Mouse (Mus musculus): ENCODE measurements around the gene Gfi1b.

Gene Gfi1b

DNA sequence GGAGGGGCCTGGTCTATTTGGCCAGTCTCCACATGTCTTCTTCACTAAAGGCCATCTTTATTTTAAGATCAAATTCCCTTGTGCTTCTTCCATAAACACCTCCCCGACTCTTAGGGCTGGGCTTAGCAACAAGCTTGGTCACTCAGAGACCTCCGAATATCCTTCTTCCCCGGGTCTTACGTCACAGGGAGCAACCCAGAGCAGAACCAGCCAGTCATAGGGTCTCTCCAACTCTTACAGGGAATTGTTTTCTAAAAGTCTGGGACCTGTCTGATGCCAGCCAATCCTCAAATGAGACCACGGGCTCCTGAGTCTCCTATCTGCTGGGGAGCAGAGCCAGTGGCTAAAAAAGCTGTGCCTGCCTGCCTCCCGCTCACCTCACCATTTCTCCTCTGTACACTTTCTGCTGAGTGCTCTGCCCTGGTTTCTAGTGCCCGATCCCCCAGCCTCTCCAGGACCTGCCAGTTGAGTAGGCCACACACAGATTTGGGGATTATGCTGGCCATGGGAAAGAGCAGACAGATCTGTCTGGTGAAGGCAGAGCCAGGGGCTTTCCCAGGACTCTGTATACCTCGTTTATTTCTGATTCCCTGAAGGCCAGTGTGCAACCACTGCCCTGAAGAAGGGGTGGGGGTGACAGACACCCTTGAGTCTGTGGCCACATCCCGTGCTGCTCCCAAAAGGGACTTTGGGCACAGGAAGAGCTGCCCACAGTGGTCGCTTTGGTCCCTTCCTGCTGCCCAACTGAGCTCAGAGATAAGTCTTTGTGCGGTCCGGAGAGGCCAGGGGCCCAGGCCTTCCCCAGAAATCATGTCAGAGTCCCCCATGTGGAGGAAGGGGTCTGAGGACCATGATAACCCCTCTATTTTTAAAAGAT is 22.9 kb downstream of the Gfi1b start:
- DNase-seq (ENCODE audit: extremely low spot score) = no peak

DNA sequence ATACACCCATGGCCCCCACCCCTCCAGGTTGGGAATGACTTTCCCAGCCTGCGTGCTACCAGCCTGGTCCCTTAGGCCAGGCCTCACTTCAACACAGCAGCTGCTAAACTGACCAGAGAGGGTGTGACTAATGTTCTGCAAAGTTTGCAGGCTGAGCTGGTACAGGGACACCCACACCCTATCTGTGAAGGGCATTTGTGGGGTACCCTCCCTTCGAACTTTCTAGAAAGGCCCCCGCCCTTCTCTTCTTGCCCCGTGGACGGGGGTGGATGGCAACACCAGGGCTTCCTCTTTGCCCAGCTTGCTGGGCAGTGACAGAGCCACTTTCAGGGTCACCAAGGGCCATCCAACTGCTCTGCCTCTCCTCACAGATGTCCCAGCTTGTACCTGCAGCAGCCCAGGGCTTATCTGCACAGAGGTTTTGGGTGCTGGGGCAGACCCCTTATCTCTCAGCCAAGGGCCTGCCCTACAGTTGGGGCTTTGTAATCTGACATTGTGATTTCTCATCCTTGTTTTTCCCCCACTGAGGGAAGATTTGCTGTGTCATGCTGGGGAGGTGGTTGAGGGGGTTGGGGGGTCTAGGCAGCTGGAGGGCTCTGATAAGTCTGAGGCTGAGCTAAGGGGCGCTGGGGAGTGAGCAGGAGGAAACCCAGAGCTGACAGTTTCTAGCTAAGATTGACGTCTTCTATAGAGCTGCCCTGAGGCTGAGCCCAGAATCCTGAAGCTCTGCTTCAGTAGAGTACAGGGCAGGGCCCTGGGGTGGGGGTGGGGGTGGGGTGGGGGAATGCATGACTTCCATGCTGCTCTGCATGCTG is 23.8 kb downstream of the Gfi1b start:
- no peak for DNase-seq (ENCODE audit: extremely low spot score)

DNA sequence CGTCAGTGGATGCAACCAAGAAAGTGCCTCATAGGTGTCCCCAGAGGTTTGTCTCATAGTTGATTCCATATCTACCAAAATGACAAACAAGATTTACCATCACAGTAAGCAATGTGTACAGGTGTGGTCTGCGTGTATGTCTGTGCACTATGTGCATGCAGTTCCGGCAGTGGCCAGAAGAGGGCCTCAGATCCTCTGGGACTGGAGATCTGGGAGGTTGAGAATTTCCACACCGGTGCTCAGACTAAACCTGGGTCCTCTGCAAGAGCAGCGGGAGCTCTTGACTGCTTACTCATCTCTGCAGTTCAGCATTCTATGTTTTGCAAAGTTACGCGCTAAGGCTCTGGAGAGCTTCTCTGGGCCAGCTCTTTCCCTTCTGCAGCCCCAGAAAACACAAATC is 24.8 kb downstream of the Gfi1b start:
- no peak for DNase-seq (ENCODE audit: extremely low spot score)

DNA sequence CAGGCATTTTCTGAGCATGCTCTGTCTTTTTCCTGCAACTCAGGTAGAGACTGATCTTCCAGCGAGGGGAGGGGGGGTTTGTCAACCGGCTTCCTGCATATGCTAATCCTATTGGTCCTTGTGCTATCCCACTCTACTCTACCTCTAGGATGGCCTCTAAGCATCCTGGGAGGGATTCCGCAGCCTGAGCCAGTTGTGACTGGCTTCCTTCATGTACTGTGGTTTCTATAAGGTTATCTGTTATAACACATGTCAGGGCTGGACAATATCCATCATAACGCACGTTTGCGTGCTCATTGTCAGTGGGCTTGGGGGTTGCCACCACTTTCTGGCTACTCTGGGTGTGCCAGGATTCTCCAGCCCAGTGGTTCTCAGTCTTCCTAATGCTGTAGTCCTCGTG is 25.8 kb downstream of the Gfi1b start:
- no peak for DNase-seq (ENCODE audit: extremely low spot score)

DNA sequence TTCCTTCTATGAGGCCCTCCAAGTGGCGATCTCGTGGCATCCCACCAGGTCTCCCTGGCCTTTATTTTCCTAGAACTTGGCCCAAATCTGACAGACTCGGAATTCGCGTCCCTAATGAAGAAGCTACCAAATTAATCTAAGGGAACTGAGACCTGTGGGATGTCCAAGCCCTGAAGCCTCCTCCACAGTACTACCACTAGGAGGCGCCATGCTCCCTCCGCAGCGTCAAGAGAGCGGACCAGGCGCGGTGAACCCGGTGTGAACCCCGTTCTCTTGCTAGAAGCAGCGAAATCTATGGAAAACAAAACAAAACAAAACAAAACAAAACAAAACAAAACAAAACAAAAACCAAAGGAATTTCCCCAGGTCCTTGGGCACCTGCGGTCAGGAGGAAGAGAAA is 29.0 kb downstream of the Gfi1b start:
- peak; percentile 63 for DNase-seq (ENCODE audit: extremely low spot score)

DNA sequence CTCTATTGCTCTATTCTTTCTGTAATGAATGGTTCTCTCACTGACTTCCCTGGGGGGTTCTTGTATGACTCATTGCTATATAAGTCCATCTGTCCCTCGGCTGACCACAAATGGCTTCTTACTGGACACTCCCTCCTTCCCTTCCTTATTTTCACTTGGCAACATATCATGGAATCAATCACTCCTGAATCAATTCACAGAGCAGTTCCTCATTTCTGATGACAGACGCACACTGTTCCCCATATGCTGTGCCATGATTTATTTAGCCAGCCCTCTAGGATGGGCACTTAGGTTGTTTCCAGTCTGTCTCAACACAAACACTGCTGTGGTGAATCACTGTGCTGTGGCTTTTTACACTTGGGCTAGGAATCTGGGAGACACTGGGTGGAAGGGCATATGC is 30.3 kb downstream of the Gfi1b start:
- no peak for DNase-seq (ENCODE audit: extremely low spot score)

DNA sequence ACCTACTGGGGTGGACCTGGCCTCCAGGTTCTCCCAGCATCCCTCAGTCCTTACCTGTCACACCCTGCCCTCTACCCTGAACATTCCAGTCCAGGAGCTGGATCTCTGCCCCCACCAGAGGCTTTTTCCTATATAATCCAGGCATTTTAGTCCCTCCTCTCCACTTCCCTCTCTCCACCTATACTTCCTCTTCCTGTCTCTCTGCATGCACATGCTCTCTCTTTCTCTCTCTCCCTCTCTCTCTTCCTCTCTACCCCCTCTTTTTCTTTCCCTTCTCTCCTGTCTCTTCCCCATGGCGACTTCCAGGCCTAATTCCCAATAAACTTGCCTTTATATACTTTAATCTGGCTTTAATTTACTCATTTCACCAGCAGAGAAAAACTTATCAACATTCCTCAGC is 33.2 kb downstream of the Gfi1b start:
- no peak for DNase-seq (ENCODE audit: extremely low spot score)

DNA sequence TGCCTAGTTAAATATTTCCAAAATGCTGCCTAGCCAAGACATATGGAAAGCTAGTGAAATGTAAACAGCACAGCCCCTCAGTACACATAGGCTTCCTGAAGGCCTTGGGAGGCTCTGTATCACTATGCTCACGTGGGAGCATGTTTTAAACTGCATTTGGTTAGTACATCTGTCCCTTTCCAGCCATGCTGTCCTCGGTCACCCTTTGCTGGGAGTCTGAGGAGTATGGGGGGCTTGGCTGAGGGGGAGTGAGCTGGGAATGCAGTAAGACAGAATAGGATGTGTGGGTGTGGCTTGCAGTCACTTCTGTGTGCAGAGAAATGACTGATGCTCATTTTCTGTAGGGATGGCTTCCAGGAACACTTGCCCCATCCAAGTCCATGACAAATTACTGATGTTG is 36.1 kb downstream of the Gfi1b start:
- no peak for DNase-seq (ENCODE audit: extremely low spot score)

DNA sequence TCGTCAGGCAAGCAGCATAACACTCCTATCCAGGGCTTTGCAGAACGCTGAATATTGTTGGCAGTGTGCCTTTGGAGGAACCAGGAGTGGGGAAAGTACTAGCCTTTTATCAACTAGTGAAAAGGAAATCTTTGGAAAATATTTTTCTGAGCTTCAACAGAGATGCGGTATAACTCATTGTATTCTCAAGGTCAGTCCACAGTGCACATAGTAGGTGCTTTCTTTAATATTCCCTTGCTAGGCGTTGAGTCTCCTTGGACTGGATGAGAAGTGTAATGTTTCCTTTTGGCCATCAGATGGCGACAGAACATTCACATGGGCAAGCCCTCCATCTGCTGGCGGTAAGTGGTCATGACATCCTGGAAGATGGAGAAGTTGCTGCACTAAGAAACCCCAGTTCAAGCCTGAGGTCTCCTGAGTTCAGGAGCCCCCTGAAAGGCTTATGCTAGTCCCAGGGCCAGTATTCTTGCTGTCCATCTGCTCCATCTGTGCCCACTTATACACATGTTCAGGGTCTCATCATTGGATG is 36.7 kb downstream of the Gfi1b start:
- peak; percentile 82 for DNase-seq (ENCODE audit: extremely low spot score)

DNA sequence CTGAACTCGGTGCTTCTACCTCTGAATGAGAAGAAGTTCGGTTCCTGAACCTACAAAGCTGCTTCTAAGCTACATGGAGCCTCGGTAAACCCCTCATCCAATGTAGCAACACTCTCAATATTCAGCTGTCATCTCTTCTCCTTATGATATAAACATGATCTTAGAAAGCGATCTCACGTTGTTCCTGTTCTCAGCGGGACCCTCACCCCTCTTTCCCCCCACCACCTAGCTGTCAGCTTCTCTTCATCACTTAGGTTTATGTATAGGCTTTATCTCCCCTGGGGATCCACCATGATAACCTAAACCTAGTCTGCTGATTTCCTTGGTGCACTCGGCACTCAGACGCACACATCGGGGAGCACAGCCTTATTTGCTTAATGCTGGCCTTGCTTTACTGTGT is 38.1 kb downstream of the Gfi1b start, which contains the start of gene Gtf3c5:
TSS of gene Gtf3c5 (minus strand) at position 101 of the 400 bp plus-strand sequence.
- no peak for DNase-seq (ENCODE audit: extremely low spot score)

DNA sequence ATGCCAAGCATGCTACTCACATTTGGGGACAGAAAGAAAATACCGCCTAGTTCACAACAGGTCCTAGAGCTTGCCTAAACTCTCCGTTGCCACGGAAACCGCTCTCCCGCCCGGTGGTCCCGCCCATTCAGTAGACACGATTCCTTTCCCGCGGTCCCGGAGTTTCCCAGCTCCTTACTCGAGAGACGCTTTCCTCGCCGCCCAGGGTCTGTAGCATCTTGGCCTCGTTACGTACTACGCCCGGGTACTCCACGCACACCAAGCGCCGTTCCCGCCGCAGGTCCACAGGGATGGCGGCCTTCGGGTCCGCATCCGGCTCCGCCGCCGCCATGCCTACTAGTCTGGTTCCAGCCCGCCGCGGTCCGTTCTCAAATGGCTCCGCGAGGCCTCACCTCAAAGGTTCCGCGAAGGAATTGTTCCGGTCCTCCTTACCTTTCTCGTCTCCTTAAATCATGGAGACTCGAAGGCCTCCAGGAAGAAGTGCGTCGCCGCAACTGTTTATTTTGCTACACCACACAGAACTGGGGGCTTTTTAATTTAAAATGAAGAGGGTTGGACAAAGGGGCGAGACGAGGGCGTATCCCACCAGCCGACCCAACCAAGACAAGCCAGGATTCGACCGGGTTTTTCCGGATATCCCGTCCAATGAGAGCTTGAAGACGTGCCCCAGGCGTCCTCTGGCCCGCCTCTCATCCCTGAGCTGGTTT is 39.0 kb downstream of the Gfi1b start:
- peak; percentile 92 for DNase-seq (ENCODE audit: extremely low spot score)

DNA sequence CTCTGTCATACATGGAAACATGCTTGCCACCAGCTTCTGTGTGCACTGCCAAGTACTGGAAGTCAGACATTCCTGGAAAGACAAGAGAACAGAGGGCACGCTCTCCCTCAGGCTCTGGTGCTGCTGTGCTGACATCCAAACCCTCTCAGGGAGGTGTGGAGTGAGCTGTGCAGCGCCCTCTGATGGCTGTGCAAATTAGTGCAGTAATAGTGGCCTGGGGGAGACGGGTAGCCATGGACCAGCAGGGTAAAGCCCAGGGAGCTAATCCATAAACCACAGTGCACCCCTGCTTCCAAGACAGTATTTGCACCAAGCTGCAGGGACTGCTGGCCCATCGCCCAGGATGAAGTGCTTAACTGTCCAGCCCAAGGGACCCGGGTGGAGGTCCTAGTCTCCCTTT is 43.8 kb downstream of the Gfi1b start:
- peak; percentile 15 for DNase-seq (ENCODE audit: extremely low spot score)

DNA sequence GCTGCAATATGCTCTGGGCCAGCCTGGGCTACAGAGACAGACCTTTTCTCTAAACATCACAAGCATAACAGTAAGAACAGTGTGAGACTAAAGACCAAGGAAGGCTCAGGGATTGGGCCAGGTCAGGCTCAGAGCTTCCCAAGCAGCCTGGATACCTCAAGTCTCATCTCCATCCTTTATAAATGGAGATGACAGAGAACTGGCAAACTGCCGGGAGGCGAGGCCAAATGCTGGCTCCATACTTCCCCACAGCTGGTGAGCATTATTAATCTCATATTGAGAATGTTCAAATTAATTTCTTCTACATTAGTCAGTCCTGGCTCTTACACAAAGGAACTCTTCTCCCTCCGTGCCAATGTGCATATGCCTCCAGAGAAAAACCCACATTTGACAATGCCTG is 45.0 kb downstream of the Gfi1b start:
- no peak for DNase-seq (ENCODE audit: extremely low spot score)

DNA sequence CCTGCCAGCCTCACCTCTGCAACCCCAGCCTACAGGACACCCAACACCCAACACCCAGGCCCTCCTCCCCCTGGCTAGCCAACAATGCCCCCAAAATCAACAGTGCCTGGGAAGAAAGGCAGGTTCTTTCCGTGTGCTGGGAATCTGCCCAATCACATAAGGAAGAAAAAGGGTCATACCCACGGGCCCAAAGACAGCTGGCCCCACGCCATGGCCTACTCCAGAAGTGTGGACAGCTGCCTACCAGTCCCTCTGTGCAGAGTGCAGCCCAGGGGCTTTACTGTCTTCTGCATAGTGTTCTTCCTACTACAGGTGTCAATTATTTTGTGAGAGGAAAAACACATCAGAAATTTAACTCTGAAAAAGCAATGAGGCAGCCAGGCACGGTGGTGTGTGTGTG is 46.4 kb downstream of the Gfi1b start:
- no peak for DNase-seq (ENCODE audit: extremely low spot score)

DNA sequence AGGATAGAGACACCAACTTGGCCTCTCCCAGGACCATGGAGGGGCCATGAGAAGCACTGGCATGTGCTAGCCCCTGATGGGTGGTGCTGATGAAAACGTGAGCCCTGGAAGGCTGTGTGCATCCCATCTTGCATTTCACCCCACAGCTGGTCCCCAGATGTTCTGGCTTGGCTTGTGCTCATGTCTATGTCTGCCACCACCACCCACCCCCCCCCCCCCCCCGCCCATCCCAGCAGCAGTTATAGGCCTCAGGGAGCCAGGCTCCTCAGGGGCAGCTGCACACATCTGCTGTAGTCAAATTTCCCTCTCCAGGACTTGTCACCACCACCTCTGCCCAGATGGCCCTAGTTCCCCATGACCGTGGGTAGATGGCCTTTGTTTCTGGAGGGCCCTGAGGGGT is 51.9 kb downstream of the Gfi1b start:
- DNase-seq (ENCODE audit: extremely low spot score) = no peak

DNA sequence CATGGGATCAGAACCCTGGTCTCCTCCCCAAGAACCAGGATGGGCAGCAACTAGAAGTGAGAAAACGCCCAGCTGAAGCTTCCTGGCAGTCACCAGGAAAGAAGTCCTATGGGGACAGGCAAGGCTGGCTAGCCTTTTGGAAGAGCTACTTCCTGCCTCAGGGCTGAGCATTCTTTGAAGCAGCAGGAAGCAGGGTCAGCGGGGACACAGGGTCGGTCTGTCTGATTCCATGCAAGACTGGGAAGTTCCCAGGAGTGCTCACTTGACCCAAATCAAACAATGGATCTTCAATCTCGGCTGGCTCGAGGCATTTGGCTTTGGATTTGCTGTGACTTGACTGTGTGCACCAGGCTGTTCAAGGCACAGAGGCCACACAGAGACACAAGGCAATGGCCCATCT is 55.2 kb downstream of the Gfi1b start:
- DNase-seq (ENCODE audit: extremely low spot score) = no peak

DNA sequence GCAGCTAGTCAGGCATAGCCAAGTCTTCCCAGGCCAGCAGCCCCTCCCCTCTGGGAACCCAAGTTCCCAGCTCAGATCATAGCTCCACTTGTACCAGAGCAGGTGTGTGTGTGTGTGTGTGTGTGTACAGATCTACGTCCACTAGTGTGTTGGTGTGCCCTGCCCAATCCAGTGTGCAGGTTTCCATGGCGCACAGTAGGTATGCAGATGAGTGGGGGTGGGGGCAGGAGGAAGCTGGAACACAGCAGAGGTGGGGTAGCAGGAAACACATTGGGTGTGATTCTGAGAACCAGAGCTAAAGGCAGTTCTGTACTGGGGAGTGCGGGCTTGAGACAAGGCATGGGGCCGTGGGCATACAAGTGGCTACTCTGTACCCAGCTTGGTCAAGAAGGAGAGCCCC is 57.4 kb downstream of the Gfi1b start:
- no peak for DNase-seq (ENCODE audit: extremely low spot score)

DNA sequence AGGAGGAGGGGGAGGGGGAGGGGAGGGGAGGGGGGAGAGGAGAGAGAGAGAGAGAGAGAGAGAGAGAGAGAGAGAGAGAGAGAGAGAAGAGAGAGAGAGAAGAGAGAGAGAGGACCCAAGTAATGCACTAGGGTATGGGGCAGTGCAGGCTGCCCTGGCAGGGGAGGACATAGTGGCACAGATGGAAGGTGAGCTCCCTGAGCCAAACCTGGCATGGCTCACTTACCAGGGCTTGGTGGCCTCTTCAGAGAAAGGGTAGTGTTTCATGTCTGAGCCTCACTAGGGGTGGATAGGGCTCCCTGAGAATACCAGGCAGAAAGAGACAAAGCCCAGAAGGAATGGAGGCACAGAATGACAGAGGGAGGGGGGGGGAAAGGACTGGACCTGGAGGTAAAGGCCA is 58.0 kb downstream of the Gfi1b start:
- no peak for DNase-seq (ENCODE audit: extremely low spot score)

DNA sequence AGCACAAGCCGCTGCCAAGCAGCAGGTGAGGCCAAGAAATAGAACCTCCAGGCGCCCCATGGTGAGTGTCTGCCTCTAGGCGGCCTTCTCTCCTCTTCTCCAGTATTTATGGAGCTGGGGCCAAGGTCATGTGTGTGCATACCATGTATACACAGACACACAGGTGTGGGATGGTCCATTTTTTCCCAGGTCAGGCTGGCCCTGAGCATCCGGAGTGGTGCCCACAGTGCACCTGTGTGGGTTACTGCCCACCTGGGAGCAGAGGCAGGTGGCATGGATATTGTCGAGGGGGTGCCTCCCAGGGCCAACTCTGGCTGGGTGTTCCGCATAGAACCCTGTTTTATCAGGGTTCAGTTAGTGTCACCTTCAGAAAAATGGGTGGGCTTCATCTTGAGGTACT is 58.5 kb downstream of the Gfi1b start, which contains the start of gene Cel:
TSS of gene Cel (minus strand) at position 101 of the 400 bp plus-strand sequence.
- no peak for DNase-seq (ENCODE audit: extremely low spot score)
